Mouse (Mus musculus) CD4-positive helper T cell, adult 2 months (primary cell): Measurements from ENCODE around the gene Zfp831.
A peak's percentile ranks its signal among the peaks of the same experiment; 100 is the strongest.

Experiments
- DNase-seq: peaks from one replicate; pipeline ENCODE4 v3.0.0-alpha.2; 2012; ENCODE audit warnings: low read depth, missing footprints, low spot score

Gene Zfp831

DNA sequence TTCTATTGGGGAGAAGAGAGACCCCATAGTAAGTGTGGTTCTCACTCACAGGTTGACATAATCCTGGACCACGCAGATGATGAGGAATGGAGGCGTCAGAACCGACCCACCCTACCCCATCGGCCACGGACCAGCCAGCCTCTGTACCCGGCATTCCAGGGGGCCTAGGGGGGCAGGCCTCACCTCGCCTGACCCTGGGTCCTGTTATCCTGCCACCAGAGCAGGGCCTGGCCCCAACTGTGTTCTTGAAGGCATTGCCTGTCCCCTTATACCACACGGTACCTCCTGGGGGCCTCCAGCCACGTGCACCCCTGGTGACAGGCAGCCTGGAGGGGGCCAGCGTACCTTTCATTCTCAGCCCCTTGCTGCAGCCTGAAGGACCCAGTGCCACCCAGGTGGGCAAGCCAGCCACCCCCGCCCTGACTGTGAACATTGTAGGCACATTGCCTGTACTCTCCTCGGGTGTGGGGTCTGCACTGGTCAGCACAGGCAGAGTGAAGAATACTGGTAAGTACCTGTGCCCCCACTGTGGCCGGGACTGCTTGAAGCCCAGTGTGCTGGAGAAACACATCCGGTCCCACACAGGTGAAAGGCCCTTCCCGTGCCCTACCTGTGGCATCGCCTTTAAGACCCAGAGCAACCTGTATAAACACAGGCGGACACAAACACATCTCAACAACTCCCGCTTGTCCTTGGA lies at the start of gene Zfp831:
Gene Zfp831, plus strand, starts transcription at position 87 of the 697 bp plus-strand sequence.
- no peak for DNase-seq

DNA sequence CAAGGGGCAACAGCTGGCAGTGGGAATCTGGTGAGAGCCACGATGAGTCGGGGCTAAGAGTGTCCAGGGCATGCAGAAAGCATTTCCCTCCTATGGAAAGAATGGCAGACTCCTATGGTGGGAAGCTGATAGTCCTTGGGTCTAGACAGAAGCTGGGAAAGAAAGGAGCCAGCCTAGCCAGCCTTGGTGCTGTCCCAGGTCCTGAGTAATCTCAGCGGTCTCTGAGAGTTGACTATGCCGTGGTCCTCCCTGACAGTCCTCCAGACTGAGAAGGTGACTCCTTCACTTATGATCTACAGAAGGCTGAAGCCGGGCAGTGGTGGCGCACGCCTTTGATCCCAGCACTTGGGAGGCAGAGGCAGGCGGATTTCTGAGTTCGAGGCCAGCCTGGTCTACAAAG lies 48.4 kb upstream of the Zfp831 start:
- no peak for DNase-seq

DNA sequence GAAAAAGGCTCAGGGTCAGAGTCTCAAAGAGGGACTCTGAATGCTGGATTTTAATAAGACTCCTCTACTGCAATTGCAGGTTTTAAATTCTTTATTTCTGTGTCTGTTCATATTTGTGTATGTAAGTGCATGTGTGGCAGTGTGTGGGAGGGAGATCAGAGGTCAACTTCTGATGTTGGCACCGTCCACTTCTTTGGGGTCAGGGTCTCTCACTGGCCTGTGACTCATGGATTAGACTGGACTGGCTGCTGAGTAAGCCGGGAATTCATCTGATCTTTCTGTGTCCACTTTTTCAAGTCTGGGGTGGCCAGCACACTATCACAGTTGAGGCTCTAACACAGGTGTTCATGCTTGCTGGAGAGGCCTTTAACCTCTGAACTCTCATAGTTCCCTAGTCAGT lies 47.7 kb upstream of the Zfp831 start:
- no peak for DNase-seq

GRCm38 (mm10) chr2:174596457-174596856 lies 46.9 kb upstream of the Zfp831 start:
- no peak for DNase-seq

DNA sequence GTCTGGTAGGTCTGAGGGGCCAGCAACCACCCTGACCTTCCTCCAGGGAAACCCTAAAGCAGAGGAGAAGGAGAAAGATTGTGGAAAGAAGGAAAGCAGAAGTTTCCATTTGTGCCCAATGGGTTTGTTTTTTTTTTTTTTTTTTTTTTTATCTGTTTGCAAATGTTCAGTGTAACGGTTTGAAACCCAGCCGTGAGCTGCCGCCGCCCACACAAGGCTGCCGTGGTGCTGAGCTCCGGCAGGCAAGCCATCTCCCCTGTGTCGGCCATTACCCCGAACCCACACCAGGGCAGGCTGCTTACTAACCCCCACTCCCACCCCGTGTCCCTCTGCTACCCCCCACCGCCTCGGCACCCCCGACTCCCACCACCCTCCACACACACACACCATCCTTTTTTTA lies 44.9 kb upstream of the Zfp831 start:
- DNase-seq = peak; percentile 73

- DNase-seq = no peak
These were observed 44.2 kb upstream of the Zfp831 start for GRCm38 (mm10) chr2:174599071-174599635.

GRCm38 (mm10) chr2:174599853-174600271 lies 43.5 kb upstream of the Zfp831 start:
- DNase-seq = peak; percentile 24

- peak; percentile 94 for DNase-seq
These were observed 41.2 kb upstream of the Zfp831 start for GRCm38 (mm10) chr2:174601938-174602685.

- DNase-seq = peak; percentile 49
These were observed 40.0 kb upstream of the Zfp831 start for GRCm38 (mm10) chr2:174603321-174603720.

GRCm38 (mm10) chr2:174605020-174605419 lies 38.3 kb upstream of the Zfp831 start:
- no peak for DNase-seq

DNA sequence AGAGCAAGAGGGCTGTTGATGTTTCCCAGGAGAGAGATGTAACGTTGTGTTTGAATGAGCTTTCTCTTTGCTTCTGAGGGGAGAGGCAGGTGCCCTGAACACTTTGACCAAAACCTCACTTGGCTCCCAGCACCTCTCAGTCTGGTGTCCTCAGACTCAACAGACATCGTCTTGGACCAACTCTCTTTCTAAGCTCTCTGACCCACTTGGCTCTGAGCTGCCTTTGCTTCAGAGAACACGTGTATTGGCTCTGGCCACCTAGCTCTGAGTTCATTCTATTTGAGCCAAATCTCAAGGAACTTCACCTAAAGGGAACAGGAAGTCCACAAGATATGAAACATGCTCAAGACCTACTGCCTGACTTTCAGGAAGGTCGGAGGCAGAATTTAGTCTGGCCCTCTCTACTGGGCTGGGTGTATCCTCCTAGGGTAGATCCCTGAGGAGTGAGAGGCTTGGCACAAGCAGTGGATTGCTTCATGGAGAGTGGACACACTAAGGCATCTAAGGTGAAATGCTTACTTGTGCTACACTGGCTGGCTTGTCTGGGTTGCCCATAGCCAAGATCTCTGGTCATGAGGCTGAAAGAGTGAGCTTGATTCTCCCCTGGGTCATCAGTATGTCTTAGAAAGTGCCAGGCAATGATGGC lies 37.8 kb upstream of the Zfp831 start:
- no peak for DNase-seq

GRCm38 (mm10) chr2:174606376-174606775 lies 37.0 kb upstream of the Zfp831 start:
- DNase-seq = no peak

DNA sequence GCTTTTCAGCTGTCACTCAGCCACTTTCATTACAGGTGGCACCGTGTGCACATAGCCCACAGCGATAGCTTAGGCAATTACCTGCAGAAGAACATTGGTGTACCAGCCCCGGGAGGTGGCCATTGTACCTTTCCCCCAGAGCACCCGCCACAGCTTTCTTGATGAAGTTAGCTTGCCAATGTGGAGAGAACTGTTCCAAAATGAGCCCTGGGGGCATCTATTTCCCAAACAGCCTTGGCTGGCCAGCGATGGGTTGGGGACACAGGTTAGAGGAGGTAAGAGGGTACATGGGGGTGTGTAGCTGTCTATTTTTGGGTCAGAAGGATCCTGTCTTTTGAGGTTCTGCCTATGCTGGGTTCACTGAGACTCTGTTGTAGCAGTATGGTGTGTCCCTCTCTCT lies 33.4 kb upstream of the Zfp831 start:
- no peak for DNase-seq

GRCm38 (mm10) chr2:174612386-174613063 lies 30.8 kb upstream of the Zfp831 start:
- DNase-seq = peak; percentile 58

GRCm38 (mm10) chr2:174613221-174613620 lies 30.1 kb upstream of the Zfp831 start:
- DNase-seq = peak; percentile 30

- peak; percentile 76 for DNase-seq
These were observed 29.4 kb upstream of the Zfp831 start for GRCm38 (mm10) chr2:174613921-174614441.

GRCm38 (mm10) chr2:174621881-174622280 lies 21.5 kb upstream of the Zfp831 start:
- DNase-seq = no peak

DNA sequence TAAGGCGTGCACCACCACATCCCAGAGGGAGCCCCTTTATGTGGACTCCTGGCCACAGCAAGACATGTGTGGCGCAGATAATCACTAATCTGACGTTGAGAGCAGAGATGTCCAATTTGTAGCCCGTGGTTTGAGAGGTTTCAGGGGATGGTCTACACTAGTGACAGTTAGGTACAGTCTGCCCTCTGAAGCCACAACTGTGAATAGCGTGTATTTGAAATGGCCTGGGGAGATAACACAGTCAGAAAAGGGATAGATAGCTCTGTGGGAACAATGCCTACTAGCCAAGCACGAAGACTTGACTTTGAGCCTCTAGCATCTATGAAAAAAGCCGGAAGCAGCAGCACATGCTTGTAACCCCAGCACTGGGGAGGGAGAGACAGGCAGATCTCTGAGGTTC lies 18.9 kb upstream of the Zfp831 start:
- DNase-seq = no peak

GRCm38 (mm10) chr2:174627021-174627420 lies 16.3 kb upstream of the Zfp831 start:
- no peak for DNase-seq

DNA sequence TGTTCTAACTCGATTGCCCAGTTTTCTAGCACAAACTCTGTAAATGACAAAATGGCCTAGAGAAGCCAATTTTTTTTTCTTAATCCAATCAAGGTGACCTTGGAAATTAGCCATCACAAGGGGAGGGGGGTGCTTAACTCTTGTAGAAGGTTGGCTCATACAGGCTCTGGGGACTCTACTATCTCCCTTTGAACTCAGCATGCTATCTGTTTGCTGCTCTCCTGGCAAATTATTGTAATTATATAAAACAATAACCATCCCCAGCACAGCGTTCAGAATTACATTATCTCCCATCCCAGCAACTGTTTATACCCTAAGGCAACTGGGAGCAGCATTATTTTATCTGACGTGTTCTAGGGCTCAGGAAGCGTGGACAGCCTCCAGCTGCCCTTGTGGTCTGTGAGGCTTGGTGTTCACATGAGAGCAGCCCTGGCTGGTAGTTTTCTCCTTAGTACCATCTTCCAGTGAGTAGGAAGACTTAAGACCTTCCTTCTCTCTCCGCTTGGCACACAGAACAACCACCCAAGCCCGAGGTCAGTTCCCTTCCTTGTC lies 14.0 kb upstream of the Zfp831 start:
- DNase-seq = no peak

GRCm38 (mm10) chr2:174636750-174637149 lies 6.6 kb upstream of the Zfp831 start:
- DNase-seq = no peak
